Mouse (Mus musculus): Measurements from ENCODE around the gene Vps72. TPM values are rescaled to one million over a fixed set of nuclear protein-coding genes. Genes with fewer than 3 reads are reported as not detected.
A peak's percentile ranks its signal among the peaks of the same experiment; 100 is the strongest.
"Not testable (repeated sequence)": the region's sequence is repeated elsewhere in the genome, so short reads cannot be mapped to it uniquely, and the experiment has no call there.

The Vps72 gene
- polyA plus RNA-seq, 1 experiment from 2014 or later, result 107 TPM

GRCm38 (mm10) chr3:95105586-95106337 is 5.1 kb upstream of the Vps72 start:
- peaks cover 17% of the 10 kb centered on the region for H3K36me3 ChIP-seq (ENCODE audit: control insufficient read depth, insufficient read depth, low read length)
- peak overlapping the region; percentile 84 for H3K9ac ChIP-seq (ENCODE audit: low read depth, low read length)
- no peaks in the 10 kb centered on the region for H3K27me3 ChIP-seq (replicated peaks; ENCODE audit: control insufficient read depth, insufficient read depth, low read length)
- under 1% methylated on average over 16 of the region's 16 CpGs for WGBS
- peak overlapping the region; percentile 80 for H3K4me2 ChIP-seq (ENCODE audit: low read depth, low read length)
- H3K27ac ChIP-seq (replicated peaks; ENCODE audit: low read depth, low read length), result peak overlapping the region; percentile 87
- ATAC-seq (ENCODE audit: low read depth), result no peak
- peak overlapping the region; percentile 90 for H3K4me3 ChIP-seq (ENCODE audit: low read depth, low read length)
- H3K9me3 ChIP-seq (ENCODE audit: control insufficient read depth, low read length), result no peaks in the 10 kb centered on the region
- peaks cover 8% of the 10 kb centered on the region for H3K4me1 ChIP-seq (ENCODE audit: control insufficient read depth, insufficient read depth, low read length)
- DNase-seq (ENCODE audit: low spot score), result no peak

- Histone ChIP-seq H3K4me1 (ENCODE audit: control insufficient read depth, insufficient read depth, low read length) (peaks cover 8% of the 10 kb centered on the region), H3K27me3 (replicated peaks; ENCODE audit: control insufficient read depth, insufficient read depth, low read length) (no peaks in the 10 kb centered on the region), H3K9ac (ENCODE audit: low read depth, low read length) (peak within 1 kb of the TSS; percentile 84), H3K36me3 (ENCODE audit: control insufficient read depth, insufficient read depth, low read length) (peaks cover 17% of the 10 kb centered on the region), H3K4me2 (ENCODE audit: low read depth, low read length) (peak within 1 kb of the TSS; percentile 80), H3K27ac (replicated peaks; ENCODE audit: low read depth, low read length) (peak within 1 kb of the TSS; percentile 87), H3K4me3 (ENCODE audit: low read depth, low read length) (peak within 1 kb of the TSS; percentile 90), H3K9me3 (ENCODE audit: control insufficient read depth, low read length) (no peaks in the 10 kb centered on the region)
- WGBS, result under 1% methylated on average over 43 of the region's 51 CpGs
- peak; percentile 100 for DNase-seq (ENCODE audit: low spot score)
- peak; percentile 92 for ATAC-seq (ENCODE audit: low read depth)
These were observed 4.3 kb upstream of the Vps72 start, which contains the start of gene Pip5k1a for GRCm38 (mm10) chr3:95106338-95107117. Pip5k1a (minus strand) TSS chr3:95106930.

- Histone ChIP-seq H3K36me3 (ENCODE audit: control insufficient read depth, insufficient read depth, low read length) (peaks cover 14% of the 10 kb centered on the region), H3K4me3 (ENCODE audit: low read depth, low read length) (peak overlapping the region; percentile 90), H3K4me2 (ENCODE audit: low read depth, low read length) (peak overlapping the region; percentile 79), H3K9ac (ENCODE audit: low read depth, low read length) (0 out of 2 replicates have a peak overlapping the region, but pooled peaks have one; percentile 53), H3K4me1 (ENCODE audit: control insufficient read depth, insufficient read depth, low read length) (peaks cover 15% of the 10 kb centered on the region)
- not testable (repeated sequence) for ATAC-seq (ENCODE audit: low read depth); DNase-seq (ENCODE audit: low spot score); H3K9me3 ChIP-seq (ENCODE audit: control insufficient read depth, low read length); H3K27ac ChIP-seq (replicated peaks; ENCODE audit: low read depth, low read length); H3K27me3 ChIP-seq (replicated peaks; ENCODE audit: control insufficient read depth, insufficient read depth, low read length)
These were observed 3.5 kb upstream of the Vps72 start for GRCm38 (mm10) chr3:95107308-95107707.

GRCm38 (mm10) chr3:95107898-95108297 is 2.9 kb upstream of the Vps72 start:
- Histone ChIP-seq H3K4me1 (ENCODE audit: control insufficient read depth, insufficient read depth, low read length) (peaks cover 20% of the 10 kb centered on the region), H3K4me3 (ENCODE audit: low read depth, low read length) (no peak overlapping the region), H3K9me3 (ENCODE audit: control insufficient read depth, low read length) (no peaks in the 10 kb centered on the region), H3K9ac (ENCODE audit: low read depth, low read length) (no peak overlapping the region), H3K36me3 (ENCODE audit: control insufficient read depth, insufficient read depth, low read length) (peaks cover 9% of the 10 kb centered on the region), H3K4me2 (ENCODE audit: low read depth, low read length) (no peak overlapping the region), H3K27ac (replicated peaks; ENCODE audit: low read depth, low read length) (no peak overlapping the region), H3K27me3 (replicated peaks; ENCODE audit: control insufficient read depth, insufficient read depth, low read length) (no peaks in the 10 kb centered on the region)
- no peak for DNase-seq (ENCODE audit: low spot score)
- 63% methylated on average over 2 of the region's 2 CpGs for WGBS
- no peak for ATAC-seq (ENCODE audit: low read depth)

- H3K9ac ChIP-seq (ENCODE audit: low read depth, low read length), result no peak overlapping the region; the same call in 1 of the 2 replicates
- ATAC-seq (ENCODE audit: low read depth) (no peak), DNase-seq (ENCODE audit: low spot score) (no peak)
- H3K27me3 ChIP-seq (replicated peaks; ENCODE audit: control insufficient read depth, insufficient read depth, low read length), result no peaks in the 10 kb centered on the region
- no peak overlapping the region for H3K27ac ChIP-seq (replicated peaks; ENCODE audit: low read depth, low read length)
- peak overlapping the region; percentile 52; the same call in 1 of the 2 replicates for H3K4me2 ChIP-seq (ENCODE audit: low read depth, low read length)
- H3K36me3 ChIP-seq (ENCODE audit: control insufficient read depth, insufficient read depth, low read length), result peaks cover 27% of the 10 kb centered on the region
- H3K9me3 ChIP-seq (ENCODE audit: control insufficient read depth, low read length), result no peaks in the 10 kb centered on the region
- 81% methylated on average over 1 of the region's 1 CpGs for WGBS
- H3K4me1 ChIP-seq (ENCODE audit: control insufficient read depth, insufficient read depth, low read length), result peaks cover 11% of the 10 kb centered on the region
- H3K4me3 ChIP-seq (ENCODE audit: low read depth, low read length), result no peak overlapping the region
These were observed 1.9 kb downstream of the Vps72 start for GRCm38 (mm10) chr3:95112760-95113159.

GRCm38 (mm10) chr3:95117751-95118150 is 6.9 kb downstream of the Vps72 start:
- no peak for ATAC-seq (ENCODE audit: low read depth)
- no peak overlapping the region for H3K27ac ChIP-seq (replicated peaks; ENCODE audit: low read depth, low read length)
- H3K4me2 ChIP-seq (ENCODE audit: low read depth, low read length), result no peak overlapping the region
- H3K36me3 ChIP-seq (ENCODE audit: control insufficient read depth, insufficient read depth, low read length), result peaks cover 76% of the 10 kb centered on the region
- H3K9ac ChIP-seq (ENCODE audit: low read depth, low read length), result no peak overlapping the region
- WGBS, result 91% methylated on average over 2 of the region's 2 CpGs
- no peak overlapping the region for H3K4me3 ChIP-seq (ENCODE audit: low read depth, low read length)
- DNase-seq (ENCODE audit: low spot score), result no peak
- no peaks in the 10 kb centered on the region for H3K9me3 ChIP-seq (ENCODE audit: control insufficient read depth, low read length)
- no peaks in the 10 kb centered on the region for H3K27me3 ChIP-seq (replicated peaks; ENCODE audit: control insufficient read depth, insufficient read depth, low read length)
- peaks cover under 1% of the 10 kb centered on the region; the same call in 1 of the 2 replicates for H3K4me1 ChIP-seq (ENCODE audit: control insufficient read depth, insufficient read depth, low read length)

- 72% methylated on average over 6 of the region's 6 CpGs for WGBS
- H3K4me1 ChIP-seq (ENCODE audit: control insufficient read depth, insufficient read depth, low read length), result peaks cover 7% of the 10 kb centered on the region
- ATAC-seq (ENCODE audit: low read depth), result no peak
- H3K4me2 ChIP-seq (ENCODE audit: low read depth, low read length), result no peak overlapping the region
- no peaks in the 10 kb centered on the region for H3K9me3 ChIP-seq (ENCODE audit: control insufficient read depth, low read length)
- DNase-seq (ENCODE audit: low spot score), result peak; percentile 20
- H3K36me3 ChIP-seq (ENCODE audit: control insufficient read depth, insufficient read depth, low read length), result peaks cover 64% of the 10 kb centered on the region
- no peaks in the 10 kb centered on the region for H3K27me3 ChIP-seq (replicated peaks; ENCODE audit: control insufficient read depth, insufficient read depth, low read length)
- H3K4me3 ChIP-seq (ENCODE audit: low read depth, low read length), result no peak overlapping the region
- 0 out of 2 replicates have a peak overlapping the region, but pooled peaks have one; percentile 39 for H3K27ac ChIP-seq (replicated peaks; ENCODE audit: low read depth, low read length)
- H3K9ac ChIP-seq (ENCODE audit: low read depth, low read length), result no peak overlapping the region
These were observed 10.8 kb downstream of the Vps72 start for GRCm38 (mm10) chr3:95121580-95121979.

- no peak for DNase-seq (ENCODE audit: low spot score)
- 48% methylated on average over 6 of the region's 6 CpGs for WGBS
- peak within 1 kb of the TSS; percentile 65 for H3K27ac ChIP-seq (replicated peaks; ENCODE audit: low read depth, low read length)
- no peak within 1 kb of the TSS for H3K9ac ChIP-seq (ENCODE audit: low read depth, low read length)
- H3K27me3 ChIP-seq (replicated peaks; ENCODE audit: control insufficient read depth, insufficient read depth, low read length), result no peaks in the 10 kb centered on the region
- no peaks in the 10 kb centered on the region for H3K9me3 ChIP-seq (ENCODE audit: control insufficient read depth, low read length)
- ATAC-seq (ENCODE audit: low read depth), result peak; percentile 27; the same call in 1 of the 2 replicates
- H3K4me1 ChIP-seq (ENCODE audit: control insufficient read depth, insufficient read depth, low read length), result peaks cover 7% of the 10 kb centered on the region
- H3K4me3 ChIP-seq (ENCODE audit: low read depth, low read length), result no peak within 1 kb of the TSS
- H3K36me3 ChIP-seq (ENCODE audit: control insufficient read depth, insufficient read depth, low read length), result peaks cover 45% of the 10 kb centered on the region
- 0 out of 2 replicates have a peak within 1 kb of the TSS, but pooled peaks have one; percentile 4 for H3K4me2 ChIP-seq (ENCODE audit: low read depth, low read length)
These were observed 13.4 kb downstream of the Vps72 start, which contains the start of gene Tmod4 for GRCm38 (mm10) chr3:95124246-95124645. Tmod4 (plus strand) TSS chr3:95124476.
